Mouse (Mus musculus) testis, adult 2 months (tissue): ENCODE measurements around the gene Ttpal. TPM values are rescaled to one million over a fixed set of nuclear protein-coding genes. Genes with fewer than 3 reads are reported as not detected.
A peak's percentile ranks its signal among the peaks of the same experiment; 100 is the strongest.
"Not testable (repeated sequence)": the region's sequence is repeated elsewhere in the genome, so short reads cannot be mapped to it uniquely, and the experiment has no call there.

ENCODE experiments used
- H3K27ac ChIP-seq: fragments of 200-500 bp; 2 replicates; pipeline ENCODE4 v1.5.1; 2012; ENCODE audit warnings: low read depth, low read length; ENCODE audit not compliant: control insufficient read depth, insufficient read depth
- H3K27me3 ChIP-seq: fragments of 200-500 bp; 2 replicates; pipeline ENCODE4 v1.6.1; 2012; ENCODE audit warnings: mild to moderate bottlenecking, low read length, moderate library complexity; ENCODE audit not compliant: control insufficient read depth, insufficient read depth
- H3K36me3 ChIP-seq: fragments of 200-500 bp; 2 replicates; pipeline ENCODE4 v1.6.1; 2012; ENCODE audit warnings: mild to moderate bottlenecking, low read length; ENCODE audit not compliant: control insufficient read depth, insufficient read depth
- H3K4me1 ChIP-seq: fragments of 200-500 bp; 2 replicates; pipeline ENCODE4 v1.6.1; 2012; ENCODE audit warnings: low read length; ENCODE audit not compliant: control insufficient read depth, insufficient read depth
- H3K4me3 ChIP-seq: fragments of 200-500 bp; 2 replicates; pipeline ENCODE4 v1.5.1; 2012; ENCODE audit warnings: low read depth, mild to moderate bottlenecking, low read length, moderate library complexity, mixed read lengths; ENCODE audit not compliant: control insufficient read depth
- CTCF ChIP-seq: fragments of 200-500 bp; IDR thresholded peaks from 2 replicates; pipeline ENCODE4 v1.5.1; 2012; ENCODE audit warnings: low read depth, mild to moderate bottlenecking, inconsistent platforms, low read length, moderate library complexity; ENCODE audit not compliant: control insufficient read depth, insufficient read depth, insufficient replicate concordance
- POLR2A ChIP-seq: fragments of 200-500 bp; IDR thresholded peaks from 2 replicates; pipeline ENCODE4 v1.6.1; 2012; ENCODE audit warnings: low read depth, mild to moderate bottlenecking, inconsistent platforms, low read length, moderate library complexity; ENCODE audit not compliant: control insufficient read depth
- polyA plus RNA-seq: library from polyadenylated mRNA; depleted of rRNA; stranded (reverse); fragments of >200 nt; gene quantifications from 2 replicates; pipeline ENCODE4 v1.2.3, GENCODE M21; 2012

The Ttpal gene
- polyA plus RNA-seq, 1 experiment = 4.0 TPM

GRCm38 (mm10) chr2:163615906-163616651, 14.0 kb downstream of the Ttpal start:
- no peaks in the 10 kb centered on the region for H3K4me1 ChIP-seq

GRCm38 (mm10) chr2:163616652-163617227, 14.6 kb downstream of the Ttpal start:
- Histone ChIP-seq H3K4me3 (no peak overlapping the region), H3K4me1 (no peaks in the 10 kb centered on the region), H3K27me3 (no peaks in the 10 kb centered on the region), H3K27ac (no peak overlapping the region), H3K36me3 (no peaks in the 10 kb centered on the region; the same call in 1 of the 2 replicates)
- TF ChIP-seq CTCF = no peak
- no peak for TF ChIP-seq POLR2A

More at GRCm38 (mm10) chr2:163615906-163616651, 14.0 kb downstream of the Ttpal start:
- H3K4me3 ChIP-seq = no peak overlapping the region
- H3K27ac ChIP-seq = no peak overlapping the region
- no peaks in the 10 kb centered on the region; the same call in 1 of the 2 replicates for H3K36me3 ChIP-seq
- TF ChIP-seq POLR2A (no peak), CTCF (no peak)
- H3K27me3 ChIP-seq = no peaks in the 10 kb centered on the region

GRCm38 (mm10) chr2:163617232-163617863, 15.2 kb downstream of the Ttpal start:
- 0 out of 2 replicates have a peak overlapping the region, but pooled peaks have one; percentile 21 for H3K27ac ChIP-seq
- H3K4me3 ChIP-seq = no peak overlapping the region
- H3K36me3 ChIP-seq = peaks cover under 1% of the 10 kb centered on the region; the same call in 1 of the 2 replicates
- TF ChIP-seq POLR2A = no peak
- TF ChIP-seq CTCF = no peak
- H3K4me1 ChIP-seq = no peaks in the 10 kb centered on the region
- H3K27me3 ChIP-seq = no peaks in the 10 kb centered on the region

DNA sequence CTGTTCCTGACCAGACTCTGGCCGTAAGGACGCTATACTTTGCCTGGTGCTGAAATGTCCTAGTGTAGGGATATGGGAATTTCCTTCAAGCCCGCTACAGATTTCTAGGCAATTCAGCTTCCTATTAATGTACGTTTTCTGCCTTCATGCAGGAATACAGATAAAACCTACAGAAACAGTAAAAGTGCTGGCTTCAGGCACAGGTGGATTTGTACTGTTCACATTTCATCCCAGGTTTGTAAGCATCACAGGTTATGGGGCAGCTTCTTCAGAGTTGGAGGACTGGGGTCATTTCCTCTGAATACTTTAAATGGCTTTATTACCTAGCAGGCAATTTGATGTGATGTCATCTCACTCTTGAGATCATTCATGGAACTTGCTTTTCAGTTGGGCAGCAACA, 15.8 kb downstream of the Ttpal start:
- Histone ChIP-seq H3K4me1 (no peaks in the 10 kb centered on the region), H3K36me3 (peaks cover 1% of the 10 kb centered on the region; the same call in 1 of the 2 replicates), H3K27me3 (no peaks in the 10 kb centered on the region), H3K27ac (no peak overlapping the region), H3K4me3 (no peak overlapping the region)
- no peak for TF ChIP-seq POLR2A
- TF ChIP-seq CTCF = no peak

DNA sequence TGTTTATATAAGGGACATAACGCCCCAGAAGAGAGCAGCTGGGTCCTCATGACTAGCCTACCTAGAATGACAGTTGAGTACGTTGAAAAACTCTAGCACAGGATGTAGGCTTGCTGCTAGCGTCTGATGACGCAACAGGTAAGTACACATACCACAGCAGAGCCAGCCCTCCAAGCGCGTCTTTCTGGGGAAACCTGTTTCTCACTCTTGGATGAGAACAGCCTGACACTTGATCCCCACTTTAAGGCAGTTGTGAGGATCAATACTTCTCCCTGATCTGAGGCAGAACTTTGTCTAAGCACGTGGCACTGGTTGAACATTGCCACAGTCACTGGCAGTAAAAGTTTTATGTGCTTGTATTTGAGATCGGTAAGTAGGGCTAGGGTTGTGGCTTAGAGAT, 18.3 kb downstream of the Ttpal start:
- H3K27ac ChIP-seq = no peak overlapping the region
- TF ChIP-seq CTCF = no peak
- no peak for TF ChIP-seq POLR2A
- H3K4me3 ChIP-seq = no peak overlapping the region
- H3K27me3 ChIP-seq = no peaks in the 10 kb centered on the region
- peaks cover 3% of the 10 kb centered on the region for H3K36me3 ChIP-seq
- H3K4me1 ChIP-seq = no peaks in the 10 kb centered on the region

DNA sequence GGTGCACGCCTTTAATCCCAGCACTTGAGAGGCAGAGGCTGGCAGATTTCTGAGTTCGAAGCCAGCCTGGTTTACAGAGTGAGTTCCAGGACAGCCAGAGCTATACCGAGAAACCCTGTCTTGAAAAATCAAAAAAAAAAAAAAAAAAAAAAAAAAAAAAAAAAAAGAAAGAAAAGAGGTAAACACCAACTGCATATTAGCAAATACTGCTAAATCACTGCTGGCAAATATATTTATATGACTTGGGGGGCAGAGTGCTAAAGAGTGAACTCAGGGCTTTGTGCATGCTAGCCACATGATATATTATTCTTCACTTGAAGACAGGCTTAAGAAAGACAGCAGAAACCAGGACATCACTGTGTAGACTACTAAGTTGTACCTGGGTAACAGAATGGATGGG, 19.3 kb downstream of the Ttpal start:
- not testable (repeated sequence) for H3K4me1 ChIP-seq, H3K36me3 ChIP-seq, H3K27ac ChIP-seq, H3K27me3 ChIP-seq, H3K4me3 ChIP-seq

DNA sequence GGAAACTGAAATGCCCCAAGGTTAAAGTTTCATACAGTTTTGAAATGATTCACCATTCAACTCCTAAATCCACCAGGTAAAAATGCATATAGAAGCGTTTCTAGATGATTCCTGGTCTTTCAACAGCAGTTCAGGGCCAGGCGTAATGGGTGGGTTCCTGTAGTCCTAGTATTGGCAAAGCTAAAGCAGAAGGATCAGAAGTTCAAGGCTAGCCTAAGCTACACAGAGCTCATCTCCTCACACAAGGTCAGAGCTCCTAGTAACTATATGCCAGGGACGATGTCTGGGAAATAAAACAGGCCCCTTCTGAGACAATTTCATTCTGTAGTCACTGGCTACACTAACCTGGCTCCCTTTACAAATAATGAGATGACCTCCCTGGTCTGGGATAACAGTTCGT, 29.1 kb downstream of the Ttpal start:
- Histone ChIP-seq H3K4me1 (no peaks in the 10 kb centered on the region), H3K27me3 (no peaks in the 10 kb centered on the region), H3K36me3 (peaks cover 2% of the 10 kb centered on the region), H3K4me3 (no peak overlapping the region), H3K27ac (no peak overlapping the region)
- TF ChIP-seq POLR2A (no peak), CTCF (no peak)

DNA sequence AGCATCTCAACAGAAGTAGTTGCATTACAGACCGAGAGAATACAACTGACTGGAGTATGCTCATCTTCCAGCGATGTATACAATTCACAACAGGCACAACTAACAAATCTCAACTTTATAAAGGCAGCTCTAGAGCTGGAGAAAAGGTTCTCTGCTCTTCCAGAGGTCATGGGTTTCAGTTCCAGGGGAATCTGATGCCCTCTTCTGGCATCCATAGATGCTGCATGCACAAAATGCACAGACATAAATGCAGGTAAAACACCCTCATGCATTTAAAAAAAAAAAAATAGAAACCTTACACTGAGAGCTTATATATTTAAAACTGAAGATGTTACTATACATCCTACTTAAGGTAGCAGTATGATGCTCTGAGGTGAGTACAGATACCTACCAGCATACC, 29.6 kb downstream of the Ttpal start:
- H3K36me3 ChIP-seq = peaks cover 2% of the 10 kb centered on the region; the same call in 1 of the 2 replicates
- no peaks in the 10 kb centered on the region for H3K27me3 ChIP-seq
- H3K4me3 ChIP-seq = no peak overlapping the region
- H3K4me1 ChIP-seq = no peaks in the 10 kb centered on the region
- H3K27ac ChIP-seq = no peak overlapping the region
- TF ChIP-seq CTCF (no peak), POLR2A (no peak)
